Mouse (Mus musculus) intestine, embryonic 14.5 days (tissue): Measurements from ENCODE around the gene 2210011C24Rik. TPM values are rescaled to one million over a fixed set of nuclear protein-coding genes. Genes with fewer than 3 reads are reported as not detected.
A peak's percentile ranks its signal among the peaks of the same experiment; 100 is the strongest.

Experiments
- ATAC-seq: fragments of 200-750 bp; cut with Nextera tagmentation; replicated peaks from 2 replicates; pipeline ENCODE4 v1.8.0; 2017; ENCODE audit warnings: low read depth, moderate number of reproducible peaks, moderate TSS enrichment, moderate library complexity; ENCODE audit not compliant: low FRiP score, low TSS enrichment
- DNase-seq: peaks from one replicate; pipeline ENCODE4 v3.0.0-alpha.2; 2018; ENCODE audit warnings: low spot score
- H3K27ac ChIP-seq: fragments of 300-500 bp; sonication (generic); 2 replicates; pipeline ENCODE4 v1.5.1; 2014; ENCODE audit warnings: low read depth, mild to moderate bottlenecking, control low read depth
- H3K27me3 ChIP-seq: fragments of 300-500 bp; sonication (generic); replicated peaks from 2 replicates; pipeline ENCODE4 v1.6.1; 2014; ENCODE audit warnings: low read length, control low read depth; ENCODE audit not compliant: control insufficient read depth, insufficient read depth
- H3K36me3 ChIP-seq: fragments of 300-500 bp; sonication (generic); 2 replicates; pipeline ENCODE4 v1.6.1; 2014; ENCODE audit warnings: low read length, control low read depth; ENCODE audit not compliant: control insufficient read depth, insufficient read depth
- H3K4me1 ChIP-seq: fragments of 300-500 bp; sonication (generic); replicated peaks from 2 replicates; pipeline ENCODE4 v1.6.1; 2014; ENCODE audit warnings: low read length, control low read depth, mixed read lengths; ENCODE audit not compliant: control insufficient read depth, insufficient read depth
- H3K4me2 ChIP-seq: fragments of 300-500 bp; sonication (generic); 2 replicates; pipeline ENCODE4 v1.6.1; 2014; ENCODE audit warnings: low read length
- H3K4me3 ChIP-seq: fragments of 300-500 bp; sonication (generic); 2 replicates; pipeline ENCODE4 v1.5.1; 2014; ENCODE audit warnings: low read depth, low read length, control low read depth, mixed read lengths
- H3K9ac ChIP-seq: fragments of 300-500 bp; sonication (generic); 2 replicates; pipeline ENCODE4 v1.6.1; 2014; ENCODE audit warnings: mild to moderate bottlenecking, low read length
- H3K9me3 ChIP-seq: fragments of 300-500 bp; sonication (generic); 2 replicates; pipeline ENCODE4 v1.6.1; 2016; ENCODE audit warnings: low read length, control low read depth; ENCODE audit not compliant: control insufficient read depth
- WGBS: fragments of 180-500 bp; shearing (Covaris S2); extraction: QIAGEN DNeasy Blood & Tissue Kit; methylation state at CpG from one replicate; pipeline ENCODE4 v1.1.7; 2014; 5-methylcytosine and 5-hydroxymethylcytosine counted together
- polyA plus RNA-seq: library from polyadenylated mRNA; unstranded; fragments of >200 nt; fragmentation: Nextera tagmentation; extraction: Ambion mirVana; gene quantifications from 2 replicates; pipeline ENCODE4 v1.2.1, GENCODE M21; 2014

The 2210011C24Rik gene
- polyA plus RNA-seq, 1 experiment from 2014 or later: 1.6 TPM

DNA sequence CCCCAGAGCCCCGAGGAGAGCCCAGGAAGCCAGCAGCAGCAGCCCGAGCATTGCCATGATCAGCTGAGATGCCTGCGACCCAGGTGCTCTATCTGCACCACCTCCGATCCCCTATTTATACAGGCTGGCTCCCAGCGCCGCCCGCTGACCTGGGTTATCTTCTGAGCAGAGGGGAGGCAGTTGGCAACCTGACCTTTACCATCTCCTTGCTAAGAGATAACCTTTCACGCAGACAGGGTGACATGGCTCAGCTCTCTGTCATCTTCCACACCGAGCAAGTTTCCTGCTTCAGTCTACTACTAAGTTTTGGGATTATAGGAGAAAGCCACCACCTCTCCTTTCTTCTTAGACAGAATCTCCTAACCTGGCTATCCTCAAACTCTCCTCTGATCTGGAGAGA is 32.9 kb upstream of the 2210011C24Rik start, which contains the start of gene Rln3:
TSS of gene Rln3 (minus strand) at position 101 of the 400 bp plus-strand sequence.
- Histone ChIP-seq H3K9me3 (no peaks in the 10 kb centered on the region), H3K27me3 (peaks cover 49% of the 10 kb centered on the region), H3K4me1 (no peaks in the 10 kb centered on the region; the same call in 1 of the 2 replicates), H3K27ac (no peak within 1 kb of the TSS), H3K9ac (no peak within 1 kb of the TSS), H3K4me3 (no peak within 1 kb of the TSS), H3K4me2 (peak within 1 kb of the TSS; percentile 11; the same call in 1 of the 2 replicates), H3K36me3 (no peaks in the 10 kb centered on the region)
- no peak for DNase-seq
- no peak for ATAC-seq
- WGBS: 6% methylated on average over 9 of the region's 9 CpGs

DNA sequence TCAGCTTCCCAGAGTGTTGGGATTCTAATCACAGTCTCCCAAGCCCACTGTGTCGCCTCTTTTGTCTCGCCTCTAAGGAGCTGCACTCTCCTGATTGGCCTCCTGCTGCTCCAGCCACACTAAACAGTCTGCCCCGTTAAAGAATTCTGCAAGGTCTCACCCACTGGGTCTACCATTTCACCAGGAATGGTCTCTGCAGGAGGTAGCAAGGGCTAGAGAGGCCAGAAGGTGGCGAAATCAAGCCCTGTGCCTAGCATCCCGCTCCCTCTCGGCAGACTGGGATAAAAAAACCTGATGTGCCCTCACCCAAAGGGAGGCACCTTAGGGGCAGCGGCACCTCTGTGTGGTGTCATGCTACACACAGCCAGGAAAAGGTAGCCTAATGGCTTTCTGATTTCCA is 32.1 kb upstream of the 2210011C24Rik start:
- no peak overlapping the region for H3K9ac ChIP-seq
- H3K9me3 ChIP-seq: no peaks in the 10 kb centered on the region
- H3K36me3 ChIP-seq: no peaks in the 10 kb centered on the region
- H3K27me3 ChIP-seq: peaks cover 51% of the 10 kb centered on the region
- no peak overlapping the region for H3K4me2 ChIP-seq
- no peaks in the 10 kb centered on the region; the same call in 1 of the 2 replicates for H3K4me1 ChIP-seq
- H3K4me3 ChIP-seq: no peak overlapping the region
- 11% methylated on average over 7 of the region's 7 CpGs for WGBS
- no peak overlapping the region for H3K27ac ChIP-seq
- ATAC-seq: no peak
- DNase-seq: no peak

DNA sequence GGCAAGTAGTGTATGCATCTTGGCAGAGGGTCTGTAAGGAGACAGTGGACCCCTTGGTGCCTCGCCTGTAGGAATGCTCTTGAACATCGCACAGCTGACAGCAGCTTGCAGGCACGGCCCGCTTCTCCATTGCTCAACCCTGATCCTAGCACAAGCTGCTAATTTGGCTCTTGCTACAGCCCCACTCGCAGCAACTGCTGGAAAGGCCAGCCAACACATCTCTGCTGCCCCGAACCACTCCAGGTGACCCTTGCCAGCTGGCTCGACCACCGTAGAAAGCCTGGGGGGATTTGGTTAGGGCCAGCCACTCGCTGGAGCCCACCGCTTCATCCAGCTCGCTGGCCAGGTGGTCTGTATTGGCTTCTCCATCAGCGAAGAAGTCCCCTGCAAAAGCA is 31.0 kb upstream of the 2210011C24Rik start:
- ATAC-seq: no peak
- Histone ChIP-seq H3K27me3 (peaks cover 51% of the 10 kb centered on the region), H3K9me3 (no peaks in the 10 kb centered on the region), H3K27ac (no peak overlapping the region), H3K4me3 (no peak overlapping the region), H3K36me3 (no peaks in the 10 kb centered on the region), H3K4me1 (no peaks in the 10 kb centered on the region; the same call in 1 of the 2 replicates), H3K9ac (no peak overlapping the region), H3K4me2 (peak overlapping the region; percentile 63; the same call in 1 of the 2 replicates)
- no peak for DNase-seq
- 45% methylated on average over 12 of the region's 12 CpGs for WGBS

DNA sequence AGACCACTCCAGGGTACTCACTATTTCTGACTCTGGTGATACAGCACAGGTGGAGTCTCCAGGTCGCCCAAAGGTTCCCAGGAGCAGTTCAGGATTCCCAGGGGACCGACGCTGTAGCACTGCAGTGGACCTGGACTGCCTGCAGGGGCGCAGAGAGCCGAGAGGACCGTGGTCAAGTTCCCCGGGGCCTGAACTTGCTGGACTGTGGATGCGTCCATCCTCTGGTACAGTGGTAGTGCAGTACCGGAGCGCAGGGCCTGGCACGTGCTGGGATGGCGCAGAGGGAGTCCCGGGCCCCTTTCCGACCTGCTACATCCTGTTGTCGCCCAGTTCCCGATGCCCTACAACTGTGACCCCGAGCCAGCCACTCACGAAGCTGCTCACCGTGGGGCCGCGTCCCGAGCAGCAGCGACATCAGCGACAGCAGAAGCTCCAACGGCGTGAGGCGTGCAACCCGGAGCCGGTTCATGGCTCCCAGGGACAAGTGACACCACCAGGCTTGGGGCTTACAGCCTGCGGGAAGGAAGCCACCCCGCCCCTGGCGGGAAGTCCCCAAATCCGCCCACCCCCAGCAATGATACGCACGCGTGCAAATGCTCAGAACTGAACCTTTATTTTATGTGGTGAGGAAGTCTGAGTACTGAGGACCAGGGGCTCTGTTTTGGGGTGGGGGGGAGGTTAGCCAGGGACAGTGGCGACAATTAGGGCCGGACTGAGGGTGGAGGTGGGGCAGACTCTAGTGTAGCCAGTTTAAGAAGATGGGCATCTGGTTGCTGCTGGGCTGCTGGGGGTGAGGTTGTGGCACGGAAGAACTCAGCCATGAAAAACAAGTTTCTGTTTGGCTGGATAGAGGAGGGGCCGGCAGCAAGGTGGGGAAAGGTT is 30.3 kb upstream of the 2210011C24Rik start, which contains the start of gene Il27ra:
TSS of gene Il27ra (minus strand) at position 524 of the 882 bp plus-strand sequence.
- Histone ChIP-seq H3K4me3 (peak within 1 kb of the TSS; percentile 29), H3K36me3 (no peaks in the 10 kb centered on the region), H3K4me2 (peak within 1 kb of the TSS; percentile 63), H3K4me1 (no peaks in the 10 kb centered on the region; the same call in 1 of the 2 replicates), H3K9ac (peak within 1 kb of the TSS; percentile 29; the same call in 1 of the 2 replicates), H3K27ac (no peak within 1 kb of the TSS), H3K9me3 (no peaks in the 10 kb centered on the region), H3K27me3 (peaks cover 51% of the 10 kb centered on the region)
- WGBS: 5% methylated on average over 40 of the region's 40 CpGs
- DNase-seq (peak; percentile 75), ATAC-seq (peak; percentile 70)

DNA sequence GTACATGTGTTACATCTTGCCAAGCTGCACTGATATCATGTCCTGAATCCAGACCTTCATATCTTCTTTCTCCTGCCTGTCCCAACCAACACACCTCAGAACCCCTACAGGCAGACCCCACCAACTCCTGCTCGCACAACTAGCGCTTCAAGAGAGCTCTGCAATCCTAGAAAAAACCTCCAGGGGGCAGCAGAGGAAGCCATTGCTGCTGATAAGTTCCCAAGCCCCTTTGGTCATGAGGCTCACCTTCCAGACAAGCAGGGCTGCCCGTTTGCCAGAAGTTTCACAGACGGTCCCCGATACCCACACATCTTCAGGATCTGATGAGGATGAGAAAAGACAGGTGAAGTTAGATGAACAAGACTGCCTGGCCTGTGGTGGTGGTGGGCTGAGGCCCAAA is 27.1 kb upstream of the 2210011C24Rik start:
- peak; percentile 95 for DNase-seq
- Histone ChIP-seq H3K4me2 (no peak overlapping the region), H3K4me3 (no peak overlapping the region), H3K9me3 (no peaks in the 10 kb centered on the region), H3K9ac (no peak overlapping the region), H3K36me3 (no peaks in the 10 kb centered on the region), H3K27ac (no peak overlapping the region), H3K4me1 (no peaks in the 10 kb centered on the region; the same call in 1 of the 2 replicates), H3K27me3 (peaks cover 36% of the 10 kb centered on the region)
- no peak for ATAC-seq
- WGBS: 5% methylated on average over 5 of the region's 5 CpGs

DNA sequence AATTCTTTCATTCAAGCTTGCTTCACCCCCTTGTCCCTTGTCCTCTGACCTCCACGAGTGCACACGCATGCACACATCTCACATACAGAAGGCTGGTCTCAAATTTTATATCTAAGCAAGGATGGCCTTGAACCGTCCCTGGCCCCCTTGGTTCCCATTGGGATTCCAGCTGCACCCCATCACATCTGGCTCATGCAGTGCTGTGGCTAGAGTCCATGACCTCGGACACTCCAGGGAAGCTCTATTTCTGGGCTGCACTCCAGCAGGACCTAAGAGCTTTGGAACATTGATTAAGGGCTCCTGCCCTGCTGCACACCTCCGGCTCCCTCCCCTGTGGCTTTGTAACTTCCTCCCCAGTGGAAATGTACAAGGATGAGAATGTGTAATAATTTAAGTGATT is 26.0 kb upstream of the 2210011C24Rik start:
- Histone ChIP-seq H3K9me3 (no peaks in the 10 kb centered on the region), H3K36me3 (no peaks in the 10 kb centered on the region), H3K9ac (no peak overlapping the region), H3K27me3 (peaks cover 26% of the 10 kb centered on the region), H3K4me2 (no peak overlapping the region), H3K4me3 (no peak overlapping the region), H3K27ac (no peak overlapping the region), H3K4me1 (no peaks in the 10 kb centered on the region; the same call in 1 of the 2 replicates)
- ATAC-seq: no peak
- no peak for DNase-seq
- WGBS: 70% methylated on average over 5 of the region's 5 CpGs

DNA sequence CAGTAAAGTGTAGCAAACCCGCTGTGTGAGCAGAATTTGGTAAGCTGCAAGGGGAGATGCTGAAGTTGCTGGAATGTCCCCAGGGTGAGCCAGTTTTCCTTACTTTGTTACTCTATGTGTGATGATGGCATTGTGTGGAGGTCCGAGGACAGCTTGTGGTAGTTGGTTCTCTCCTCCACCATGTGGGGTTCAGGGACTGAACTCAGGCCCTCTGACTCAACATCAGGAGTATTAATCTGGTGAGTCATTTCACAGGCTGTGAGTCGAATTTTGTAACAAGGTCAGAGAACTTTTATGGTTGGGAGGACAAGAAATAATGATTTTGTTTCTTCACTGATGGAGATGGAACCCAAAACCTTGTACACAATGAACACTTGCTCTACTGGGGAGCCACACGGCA is 20.8 kb upstream of the 2210011C24Rik start:
- DNase-seq (no peak), ATAC-seq (no peak)
- H3K4me2 ChIP-seq: no peak overlapping the region
- no peak overlapping the region for H3K4me3 ChIP-seq
- H3K27ac ChIP-seq: no peak overlapping the region
- no peaks in the 10 kb centered on the region for H3K36me3 ChIP-seq
- no peaks in the 10 kb centered on the region for H3K4me1 ChIP-seq
- H3K9ac ChIP-seq: no peak overlapping the region
- WGBS: 76% methylated on average over 4 of the region's 4 CpGs
- no peaks in the 10 kb centered on the region for H3K9me3 ChIP-seq
- H3K27me3 ChIP-seq: no peaks in the 10 kb centered on the region

DNA sequence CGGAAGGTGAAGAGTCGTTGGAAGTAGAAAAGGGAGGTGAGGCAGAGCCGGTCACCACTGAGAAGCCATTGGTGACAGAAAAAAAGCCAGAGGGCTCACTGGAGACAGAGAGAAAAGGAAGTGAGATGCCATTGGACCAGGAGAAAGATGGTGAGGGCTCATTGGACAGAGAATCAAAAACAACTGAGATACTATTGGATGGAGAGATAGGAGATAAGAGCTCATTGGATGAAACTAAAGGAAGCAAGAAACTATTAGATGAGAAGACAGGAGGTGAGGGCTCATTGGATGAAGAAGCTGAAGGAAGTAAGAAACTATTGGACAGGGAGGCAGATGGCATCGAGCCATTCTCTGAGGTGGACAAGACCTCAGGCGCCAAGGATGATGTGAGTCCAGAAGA is 17.3 kb upstream of the 2210011C24Rik start:
- H3K9me3 ChIP-seq: no peaks in the 10 kb centered on the region
- no peak overlapping the region for H3K27ac ChIP-seq
- no peak overlapping the region for H3K4me2 ChIP-seq
- H3K4me1 ChIP-seq: peaks cover 14% of the 10 kb centered on the region
- WGBS: 87% methylated on average over 5 of the region's 5 CpGs
- no peak overlapping the region for H3K9ac ChIP-seq
- H3K36me3 ChIP-seq: no peaks in the 10 kb centered on the region
- ATAC-seq: no peak
- DNase-seq: no peak
- H3K4me3 ChIP-seq: no peak overlapping the region
- peaks cover 10% of the 10 kb centered on the region; the same call in 1 of the 2 replicates for H3K27me3 ChIP-seq
